Mouse (Mus musculus) cerebellum, adult 9-10 months (tissue): ENCODE results near the gene Pygo1.

Source experiments
- DNase-seq: peaks from one replicate; pipeline ENCODE4 v3.0.0; 2022

Pygo1 gene

DNA sequence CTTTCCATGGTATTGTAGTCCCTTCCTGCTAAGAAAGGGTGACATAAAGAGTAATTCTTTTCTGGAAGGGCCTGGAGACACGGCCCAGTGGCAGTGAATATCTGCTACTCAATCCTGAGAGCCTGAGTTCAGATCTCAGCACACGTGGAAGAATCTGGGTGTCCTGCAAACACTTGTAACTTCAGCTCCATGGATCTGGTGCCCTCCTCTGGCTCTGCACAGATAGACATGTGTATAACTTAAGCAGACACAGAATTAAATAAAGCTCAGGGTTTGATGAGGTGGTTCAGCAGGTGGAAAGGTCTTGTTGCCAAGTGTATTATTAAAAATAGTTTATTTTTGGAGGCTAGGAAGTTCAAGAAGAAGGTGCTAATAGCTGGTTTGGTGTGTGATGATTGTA is 75.0 kb downstream of the Pygo1 start:
- no peak for DNase-seq

DNA sequence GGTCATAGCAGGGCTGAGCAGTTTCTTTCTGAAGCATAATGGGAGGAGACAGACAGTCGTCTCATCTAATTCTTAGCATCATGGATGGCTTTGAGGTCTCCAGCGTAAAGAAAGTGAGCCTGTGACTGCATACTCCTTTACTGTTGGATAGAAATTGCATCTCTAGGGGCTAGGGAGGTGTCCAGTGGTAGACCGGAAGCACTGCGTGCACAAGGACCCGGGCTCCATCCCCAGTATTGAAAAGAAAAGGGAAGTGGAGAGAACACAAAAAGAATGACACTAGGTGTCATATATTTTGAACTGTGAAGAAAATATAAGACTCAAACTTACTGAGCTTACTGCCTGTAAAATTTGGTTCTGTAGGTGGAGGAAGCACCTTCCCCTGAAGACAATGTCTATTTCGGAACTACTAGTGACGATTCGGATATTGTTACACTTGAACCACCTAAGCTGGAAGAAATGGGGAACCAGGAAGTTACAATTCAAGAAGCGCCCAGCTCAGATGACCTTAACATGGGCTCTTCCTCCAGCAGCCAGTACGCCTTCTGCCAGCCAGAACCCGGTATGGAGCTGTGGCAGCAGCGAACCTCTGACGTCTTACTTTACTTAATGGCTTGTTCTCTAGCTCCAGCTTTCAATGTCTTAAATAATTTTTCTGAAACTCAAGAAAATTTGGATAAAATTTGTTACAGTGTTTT is 76.0 kb downstream of the Pygo1 start:
- DNase-seq = no peak
